Mouse (Mus musculus): ENCODE data around the gene Dsp.

Gene Dsp

GRCm38 (mm10) chr13:38151069-38151588 is at the start of gene Dsp:
Gene Dsp, plus strand, starts transcription at chr13:38151294.
- peak; percentile 72 for DNase-seq

GRCm38 (mm10) chr13:38103406-38103805 is 47.7 kb upstream of the Dsp start:
- DNase-seq, result no peak

GRCm38 (mm10) chr13:38104501-38104900 is 46.6 kb upstream of the Dsp start:
- DNase-seq, result no peak

GRCm38 (mm10) chr13:38109081-38109480 is 42.0 kb upstream of the Dsp start:
- DNase-seq, result no peak

- no peak for DNase-seq
These were observed 28.8 kb upstream of the Dsp start for GRCm38 (mm10) chr13:38122321-38122720.

- DNase-seq, result no peak
These were observed 27.4 kb upstream of the Dsp start for GRCm38 (mm10) chr13:38123666-38124065.

GRCm38 (mm10) chr13:38127683-38128082 is 23.4 kb upstream of the Dsp start:
- DNase-seq, result no peak

GRCm38 (mm10) chr13:38128246-38128645 is 22.8 kb upstream of the Dsp start:
- peak; percentile 43 for DNase-seq

- DNase-seq, result no peak
These were observed 21.6 kb upstream of the Dsp start for GRCm38 (mm10) chr13:38129492-38129891.

GRCm38 (mm10) chr13:38130116-38130515 is 21.0 kb upstream of the Dsp start:
- DNase-seq, result no peak

- no peak for DNase-seq
These were observed 18.0 kb upstream of the Dsp start for GRCm38 (mm10) chr13:38133016-38133528.

- no peak for DNase-seq
These were observed 10.6 kb upstream of the Dsp start for GRCm38 (mm10) chr13:38140521-38140920.

- peak; percentile 83 for DNase-seq
These were observed 6.0 kb upstream of the Dsp start for GRCm38 (mm10) chr13:38144962-38145713.

GRCm38 (mm10) chr13:38148348-38148747 is 2.7 kb upstream of the Dsp start:
- no peak for DNase-seq

GRCm38 (mm10) chr13:38151671-38152428 is 756 bp downstream of the Dsp start:
- DNase-seq, result peak; percentile 26

GRCm38 (mm10) chr13:38152429-38153035 is 1.4 kb downstream of the Dsp start:
- peak; percentile 38 for DNase-seq

GRCm38 (mm10) chr13:38155523-38155922 is 4.4 kb downstream of the Dsp start:
- no peak for DNase-seq

- DNase-seq, result no peak
These were observed 6.5 kb downstream of the Dsp start for GRCm38 (mm10) chr13:38157635-38158034.

GRCm38 (mm10) chr13:38162002-38162401 is 10.9 kb downstream of the Dsp start:
- no peak for DNase-seq

GRCm38 (mm10) chr13:38162668-38163067 is 11.6 kb downstream of the Dsp start:
- DNase-seq, result peak; percentile 42

- DNase-seq, result no peak
These were observed 13.8 kb downstream of the Dsp start for GRCm38 (mm10) chr13:38164932-38165331.

- no peak for DNase-seq
These were observed 16.0 kb downstream of the Dsp start for GRCm38 (mm10) chr13:38167056-38167455.

- peak; percentile 75 for DNase-seq
These were observed 19.6 kb downstream of the Dsp start for GRCm38 (mm10) chr13:38170707-38171144.
